Mouse (Mus musculus): ENCODE measurements around the gene Misp. TPM values are rescaled to one million over a fixed set of nuclear protein-coding genes. Genes with fewer than 3 reads are reported as not detected.

Misp gene
- total RNA-seq, 2 experiments from 2014 or later, result 0.42 TPM; not detected in 1

- no peak for DNase-seq (ENCODE audit: low spot score in 2 of 2)
Measured at GRCm38 (mm10) chr10:79819606-79820005, 1.2 kb upstream of the Misp start.

DNA sequence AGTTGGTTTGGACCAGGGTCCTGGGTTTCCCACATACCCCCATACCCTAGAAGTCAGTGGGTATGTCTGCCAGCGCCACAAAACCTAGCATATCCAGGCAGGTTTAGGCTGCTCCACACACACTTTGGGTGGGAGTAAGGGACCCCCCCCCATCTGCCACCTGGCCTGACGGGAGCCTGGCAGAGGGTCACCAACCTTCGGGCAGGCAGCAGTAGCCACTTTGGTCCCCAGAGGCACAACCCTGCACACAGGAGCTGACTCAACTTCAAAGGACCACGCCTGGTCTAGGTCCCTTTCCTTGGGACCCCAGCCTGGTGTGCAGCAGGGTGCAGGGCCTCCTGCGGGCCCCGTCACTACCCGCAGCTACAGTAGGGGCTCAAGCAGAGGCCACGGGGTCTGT, 512 bp upstream of the Misp start:
- no peak for DNase-seq (ENCODE audit: low spot score in 2 of 2)

GRCm38 (mm10) chr10:79821731-79822130, 942 bp downstream of the Misp start:
- DNase-seq (ENCODE audit: low spot score in 2 of 2), result no peak

DNA sequence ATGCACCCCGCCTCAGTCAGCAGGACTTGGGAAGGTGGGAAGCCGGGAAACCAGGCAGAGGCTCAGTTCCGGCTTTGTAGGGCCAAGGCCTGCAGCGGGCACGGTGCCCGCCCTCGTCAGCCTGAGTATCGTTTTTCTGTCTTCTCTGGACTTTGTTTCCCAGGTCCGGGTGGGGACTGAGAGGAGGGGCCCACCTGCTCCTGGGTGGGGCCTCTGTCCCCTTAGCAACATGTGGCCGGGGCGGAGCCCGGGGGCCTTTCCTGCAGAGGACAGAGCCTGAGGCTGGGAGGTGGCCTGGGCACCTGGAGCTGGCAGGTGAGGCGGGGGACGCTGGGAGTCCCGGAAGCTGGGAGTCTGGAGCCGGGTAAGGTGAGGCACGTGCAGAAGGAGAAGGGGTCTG, 1.6 kb downstream of the Misp start:
- no peak for DNase-seq (ENCODE audit: low spot score in 2 of 2)

GRCm38 (mm10) chr10:79823011-79823410, 2.2 kb downstream of the Misp start:
- DNase-seq (ENCODE audit: low spot score in 2 of 2), result no peak

DNA sequence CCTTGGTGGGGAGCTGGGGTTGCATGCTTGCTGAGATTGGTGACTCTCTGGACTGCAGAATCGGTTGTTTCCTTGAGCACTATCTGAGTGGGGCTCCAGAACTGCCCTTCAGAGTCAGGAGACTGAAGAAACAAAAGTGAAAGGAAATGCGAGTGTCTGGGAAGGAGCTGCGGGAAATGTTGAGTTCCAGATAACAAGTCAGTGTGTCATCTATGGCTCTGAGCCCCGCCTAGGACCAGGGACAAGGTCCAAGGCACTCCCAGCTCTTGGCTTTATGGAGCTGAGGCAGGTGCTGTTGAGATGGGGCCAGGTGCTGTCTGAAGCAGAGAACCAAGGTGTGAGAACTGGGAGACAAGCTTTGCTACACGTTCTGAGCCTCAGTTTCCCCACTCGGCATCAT, 3.6 kb downstream of the Misp start:
- DNase-seq (ENCODE audit: low spot score in 2 of 2), result no peak

GRCm38 (mm10) chr10:79831583-79831982, 10.8 kb downstream of the Misp start:
- DNase-seq (ENCODE audit: low spot score in 2 of 2), result no peak

GRCm38 (mm10) chr10:79832026-79832785, 11.4 kb downstream of the Misp start:
- DNase-seq (ENCODE audit: low spot score in 2 of 2), result no peak

DNA sequence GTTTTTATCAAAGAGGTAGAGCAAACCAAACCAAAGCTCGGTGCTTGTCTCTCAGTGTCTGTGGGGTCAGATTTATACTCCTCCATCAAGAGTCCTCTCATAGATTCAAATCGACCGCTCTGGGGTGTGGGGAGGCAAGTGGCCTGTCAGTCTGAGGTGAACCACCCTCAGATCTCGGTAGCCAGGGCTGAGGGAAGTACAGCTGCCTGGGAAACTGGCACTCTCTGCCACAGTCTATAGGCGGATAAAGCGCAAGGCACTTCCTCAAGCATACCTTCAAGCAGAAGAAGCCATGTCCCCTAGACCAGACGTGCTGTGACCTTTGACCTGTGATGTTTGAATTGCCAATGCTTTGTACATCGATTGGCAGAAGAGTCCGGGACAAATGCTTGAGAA, 12.0 kb downstream of the Misp start:
- DNase-seq (ENCODE audit: low spot score in 2 of 2), result no peak

- DNase-seq (ENCODE audit: low spot score in 2 of 2), result peak in 1 of 2 experiments; percentile 79
Measured at GRCm38 (mm10) chr10:79834769-79835398, 14.1 kb downstream of the Misp start.

DNA sequence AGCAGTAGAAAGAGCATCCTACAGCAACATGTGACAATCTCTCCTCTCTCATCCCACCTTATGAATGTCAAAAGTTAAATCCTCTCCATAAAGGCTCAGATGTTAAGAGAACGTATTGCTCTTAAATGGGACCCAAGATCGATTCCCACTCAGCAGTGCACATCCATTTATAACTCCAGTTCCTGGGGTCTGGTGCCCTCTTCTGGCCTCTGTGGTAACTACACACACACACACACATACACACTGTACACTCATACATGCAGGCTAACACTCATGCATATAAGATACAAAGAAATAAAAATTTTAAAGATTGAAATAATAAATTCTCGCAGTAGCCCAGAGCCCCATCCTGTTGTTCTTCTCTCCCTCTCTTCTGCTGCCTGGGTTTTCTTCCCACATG, 16.1 kb downstream of the Misp start:
- DNase-seq (ENCODE audit: low spot score in 2 of 2), result no peak

DNA sequence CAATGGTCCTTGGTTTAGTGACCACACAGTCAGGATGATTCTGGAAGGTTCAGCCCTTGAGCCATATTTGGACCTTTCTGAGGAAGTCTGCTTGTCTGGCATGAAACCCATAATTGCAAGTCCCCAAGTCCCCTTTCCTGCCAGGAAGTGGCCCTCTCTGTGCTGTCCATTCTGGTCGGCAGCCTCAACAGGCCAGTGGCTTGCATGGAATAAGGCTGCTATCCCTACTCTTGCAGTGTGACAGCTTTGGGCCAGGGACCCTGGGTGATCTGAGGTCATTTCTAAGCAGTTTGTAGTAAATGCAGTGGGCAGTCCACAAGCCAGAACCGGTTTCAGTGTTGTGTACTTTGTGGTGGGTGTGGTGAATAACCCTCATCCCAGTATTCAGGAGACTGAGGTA, 17.4 kb downstream of the Misp start:
- no peak for DNase-seq (ENCODE audit: low spot score in 2 of 2)

DNA sequence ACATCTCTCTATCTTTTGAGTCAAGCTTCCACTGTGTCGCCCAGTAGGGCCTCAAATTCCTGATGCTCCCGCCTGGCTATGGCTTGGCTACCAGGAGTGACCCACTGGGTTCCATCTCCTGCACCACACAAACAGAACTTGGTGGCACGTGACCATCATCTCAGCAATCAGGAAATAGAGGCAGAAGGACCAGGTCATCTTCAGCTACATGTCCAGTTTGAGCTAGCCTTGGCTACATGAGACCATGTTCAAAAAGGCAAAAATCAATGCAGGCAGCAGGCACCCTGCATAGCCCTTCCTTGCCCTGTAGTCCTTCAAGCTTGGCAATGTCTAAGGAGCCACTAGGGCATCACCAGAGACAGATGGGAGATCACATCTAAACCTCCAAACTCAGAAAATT, 19.3 kb downstream of the Misp start:
- DNase-seq (ENCODE audit: low spot score in 2 of 2), result no peak

GRCm38 (mm10) chr10:79840644-79841551, 20.1 kb downstream of the Misp start:
- DNase-seq (ENCODE audit: low spot score in 2 of 2), result peak in 1 of 2 experiments; percentile 59

DNA sequence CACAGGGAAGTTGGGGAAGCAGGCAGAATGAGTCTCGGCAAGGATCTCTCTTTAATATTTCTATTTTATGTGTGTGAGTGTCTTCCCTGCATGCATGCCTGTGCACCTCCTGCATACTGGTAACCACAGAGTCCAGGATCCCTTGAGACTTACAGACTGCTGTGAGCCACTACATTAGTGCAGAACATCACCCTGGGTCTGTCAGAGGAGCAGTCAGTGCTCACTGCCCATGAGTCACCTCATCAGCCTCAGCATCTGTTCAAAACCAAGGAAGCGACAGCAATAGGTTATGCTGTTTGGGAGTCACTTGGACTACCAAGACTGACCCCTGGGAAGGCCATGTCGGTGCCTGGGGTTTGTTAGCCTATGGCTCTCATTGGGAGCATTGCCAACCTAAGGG, 21.5 kb downstream of the Misp start:
- no peak for DNase-seq (ENCODE audit: low spot score in 2 of 2)

- DNase-seq (ENCODE audit: low spot score in 2 of 2), result no peak
Measured at GRCm38 (mm10) chr10:79843476-79843875, 22.7 kb downstream of the Misp start.

DNA sequence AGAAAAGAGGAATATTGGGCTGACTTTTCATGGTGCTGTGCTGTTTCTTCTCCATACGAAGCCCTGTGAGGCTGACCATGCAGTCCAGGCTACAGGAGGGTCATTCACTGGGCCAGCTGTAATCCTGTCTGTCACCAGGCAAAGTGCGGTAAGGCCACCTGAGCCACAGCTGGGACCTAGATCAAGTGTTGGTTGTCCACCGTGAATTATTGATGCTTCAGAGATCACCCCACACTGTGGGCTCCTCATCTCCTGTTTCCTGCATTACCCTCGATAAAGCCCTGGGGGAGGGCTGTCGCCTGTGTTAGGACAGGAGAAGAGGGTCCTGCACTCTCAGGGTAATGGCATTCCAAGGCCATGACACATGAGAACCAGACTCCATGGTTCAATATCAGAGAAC, 25.8 kb downstream of the Misp start:
- DNase-seq (ENCODE audit: low spot score in 2 of 2), result no peak

GRCm38 (mm10) chr10:79849941-79850628, 29.3 kb downstream of the Misp start:
- no peak for DNase-seq (ENCODE audit: low spot score in 2 of 2)

- DNase-seq (ENCODE audit: low spot score in 2 of 2), result no peak
Measured at GRCm38 (mm10) chr10:79851653-79852052, 30.9 kb downstream of the Misp start.

- no peak for DNase-seq (ENCODE audit: low spot score in 2 of 2)
Measured at GRCm38 (mm10) chr10:79852107-79852789, 31.5 kb downstream of the Misp start.

DNA sequence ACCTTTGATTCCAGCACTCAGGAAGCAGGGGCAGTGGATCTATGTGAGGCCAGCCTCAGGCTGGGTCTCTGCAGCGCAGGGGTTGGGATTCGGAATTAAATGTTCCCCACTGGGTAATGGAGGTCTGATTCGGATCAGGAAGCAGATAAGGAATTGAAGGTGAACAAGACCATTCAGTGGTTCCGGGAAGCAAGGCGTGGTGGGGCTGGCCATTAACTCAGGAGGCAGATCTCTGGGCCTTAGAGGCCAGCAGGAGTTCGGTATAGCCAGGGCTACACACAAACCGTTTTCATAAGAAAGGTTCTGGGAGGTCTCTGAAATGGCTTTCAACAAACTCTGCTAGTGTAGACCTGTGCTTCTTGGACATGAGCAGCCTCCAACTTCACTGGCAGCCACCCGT, 32.0 kb downstream of the Misp start:
- no peak for DNase-seq (ENCODE audit: low spot score in 2 of 2)

All from gastrocnemius, postnatal 4 days (tissue).